Mouse (Mus musculus) midbrain, postnatal 0 days (tissue): Measurements from ENCODE around the gene Gtf2h4. TPM values are rescaled to one million over a fixed set of nuclear protein-coding genes. Genes with fewer than 3 reads are reported as not detected.
A peak's percentile ranks its signal among the peaks of the same experiment; 100 is the strongest.

ENCODE experiments used
- ATAC-seq: fragments of 200-750 bp; cut with Nextera tagmentation; 2 replicates; pipeline ENCODE4 v1.8.0; 2017; ENCODE audit warnings: moderate number of reproducible peaks, mild to moderate bottlenecking, moderate TSS enrichment, moderate library complexity; ENCODE audit not compliant: low FRiP score
- DNase-seq: peaks from one replicate; pipeline ENCODE4 v3.0.0-alpha.2; 2015; ENCODE audit warnings: low spot score
- H3K27ac ChIP-seq: fragments of 300-500 bp; sonication (generic); 2 replicates; pipeline ENCODE4 v1.5.1; 2014; ENCODE audit warnings: low read depth, mild to moderate bottlenecking, low read length, mixed read lengths
- H3K27me3 ChIP-seq: fragments of 300-500 bp; sonication (generic); 2 replicates; pipeline ENCODE4 v1.6.1; 2014; ENCODE audit warnings: low read length, control low read depth, mixed read lengths; ENCODE audit not compliant: insufficient read depth
- H3K36me3 ChIP-seq: fragments of 300-500 bp; sonication (generic); 2 replicates; pipeline ENCODE4 v1.6.1; 2014; ENCODE audit warnings: low read length, control low read depth, mixed read lengths; ENCODE audit not compliant: insufficient read depth
- H3K4me1 ChIP-seq: fragments of 300-500 bp; sonication (generic); 2 replicates; pipeline ENCODE4 v1.6.1; 2014; ENCODE audit warnings: mild to moderate bottlenecking, control low read depth, antibody characterized with exemption, low read length, mixed read lengths; ENCODE audit not compliant: insufficient read depth
- H3K4me2 ChIP-seq: fragments of 300-500 bp; sonication (generic); 2 replicates; pipeline ENCODE4 v1.6.1; 2014; ENCODE audit warnings: low read depth, mild to moderate bottlenecking, low read length, mixed read lengths; ENCODE audit not compliant: poor library complexity, severe bottlenecking
- H3K4me3 ChIP-seq: fragments of 300-500 bp; sonication (generic); 2 replicates; pipeline ENCODE4 v1.5.1; 2014; ENCODE audit warnings: low read depth, mild to moderate bottlenecking, low read length, moderate library complexity
- H3K9ac ChIP-seq: fragments of 300-500 bp; sonication (generic); replicated peaks from 2 replicates; pipeline ENCODE4 v1.6.1; 2014; ENCODE audit warnings: mild to moderate bottlenecking, low read length, moderate library complexity, mixed read lengths; ENCODE audit not compliant: poor library complexity, severe bottlenecking
- H3K9me3 ChIP-seq: fragments of 300-500 bp; sonication (generic); 2 replicates; pipeline ENCODE4 v1.6.1; 2016; ENCODE audit warnings: low read length, control low read depth
- CTCF ChIP-seq: IDR thresholded peaks from 2 replicates; pipeline ENCODE4 v1.5.1; 2016; ENCODE audit warnings: antibody characterized with exemption, mild to moderate bottlenecking
- WGBS: fragments of 180-500 bp; shearing (Covaris S2); extraction: QIAGEN DNeasy Blood & Tissue Kit; methylation state at CpG from one replicate; pipeline ENCODE4 v1.1.7; 2014; 5-methylcytosine and 5-hydroxymethylcytosine counted together
- polyA plus RNA-seq: library from polyadenylated mRNA; unstranded; fragments of >200 nt; fragmentation: Nextera tagmentation; extraction: Ambion mirVana; gene quantifications from 2 replicates; pipeline ENCODE4 v1.2.1, GENCODE M21; 2015
- total RNA-seq: library from RNA; depleted of rRNA; stranded (reverse); fragments of >200 nt; gene quantifications from 2 replicates; pipeline ENCODE4 v1.2.3, GENCODE M21; 2014

Gene Gtf2h4
- total and polyA plus RNA-seq, 2 experiments from 2014 or later, result 17.8 to 27.7 TPM

DNA sequence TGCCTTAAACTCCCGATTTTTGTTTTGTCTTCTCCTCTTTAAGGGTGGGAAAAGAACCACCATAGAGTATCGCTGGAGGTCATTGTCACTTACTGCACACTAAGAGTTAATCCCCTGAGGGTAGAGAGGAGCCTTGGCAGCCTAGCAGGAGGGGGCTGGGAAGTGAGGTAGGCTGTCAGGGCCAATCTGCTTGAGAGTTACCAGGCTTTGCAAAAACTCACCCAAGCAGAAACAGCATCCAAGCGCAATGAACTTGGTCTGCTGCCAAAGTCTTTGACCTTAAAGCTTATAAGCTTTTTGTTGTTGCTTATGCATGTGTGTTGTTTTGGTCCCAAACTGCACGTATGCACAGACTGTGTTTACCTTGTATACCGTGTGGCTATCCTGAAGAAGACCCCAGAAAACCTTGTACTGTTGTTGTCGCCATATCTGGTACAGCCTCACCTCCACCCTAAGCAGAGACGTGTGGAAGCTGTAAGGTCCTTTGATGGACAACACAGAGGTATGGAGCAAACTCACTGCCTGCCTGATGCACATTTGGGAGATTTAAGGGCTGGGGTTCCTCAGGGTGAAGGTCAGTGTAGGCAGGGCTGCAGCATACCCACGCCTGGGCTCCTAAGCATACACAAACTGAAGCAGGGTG is 37.3 kb upstream of the Gtf2h4 start:
- DNase-seq, result peak; percentile 84
- Histone ChIP-seq H3K27ac (no peak overlapping the region), H3K9ac (no peak overlapping the region), H3K4me3 (no peak overlapping the region), H3K4me2 (no peak overlapping the region), H3K4me1 (peaks cover 3% of the 10 kb centered on the region; the same call in 1 of the 2 replicates), H3K27me3 (no peaks in the 10 kb centered on the region), H3K36me3 (no peaks in the 10 kb centered on the region), H3K9me3 (no peaks in the 10 kb centered on the region)
- ATAC-seq, result no peak
- 30% methylated on average over 8 of the region's 8 CpGs for WGBS
- no peak for TF ChIP-seq CTCF

DNA sequence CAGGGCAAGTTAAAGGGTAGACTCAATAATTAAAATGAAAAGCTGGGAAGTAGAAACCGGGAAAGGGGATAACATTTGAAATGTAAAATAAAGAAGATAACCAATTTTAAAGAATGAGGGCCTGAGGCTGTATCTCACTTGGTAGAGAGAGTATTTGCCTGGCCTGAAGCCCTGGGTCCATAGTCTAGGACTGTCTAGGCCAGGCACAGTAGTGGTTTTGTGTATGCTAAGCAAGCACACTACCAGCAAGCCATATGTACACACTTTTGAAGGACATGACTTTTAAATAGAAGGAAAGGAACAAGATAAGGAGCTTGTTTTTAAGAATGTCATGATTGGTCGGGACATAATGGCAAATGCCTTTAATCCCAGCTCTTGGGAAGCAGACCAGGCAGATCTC is 35.1 kb upstream of the Gtf2h4 start:
- no peak overlapping the region for H3K4me3 ChIP-seq
- no peak for ATAC-seq
- 83% methylated on average over 2 of the region's 2 CpGs for WGBS

DNA sequence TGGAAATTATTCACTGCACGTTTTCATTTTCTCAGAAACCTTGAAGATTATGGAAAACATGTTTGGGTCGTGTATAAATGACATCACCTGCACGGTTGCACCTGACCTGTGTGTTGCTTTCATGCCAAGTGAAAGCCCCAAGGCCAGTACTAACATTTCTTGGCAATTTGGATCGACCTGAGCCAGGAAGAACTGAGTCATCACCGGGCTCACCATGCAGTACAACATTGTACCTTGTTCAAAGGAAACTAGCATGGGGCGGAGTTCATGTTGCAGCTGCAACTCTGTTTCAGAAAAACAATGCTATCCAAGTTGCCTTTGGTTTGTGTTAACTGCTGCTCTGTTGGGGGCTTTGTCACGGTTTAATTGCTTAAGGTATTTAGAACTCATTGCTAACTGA is 34.4 kb upstream of the Gtf2h4 start:
- H3K27me3 ChIP-seq, result no peaks in the 10 kb centered on the region
- no peak for TF ChIP-seq CTCF
- no peak for DNase-seq
- no peak for ATAC-seq
- H3K4me2 ChIP-seq, result no peak overlapping the region
- no peak overlapping the region for H3K4me3 ChIP-seq
- 58% methylated on average over 7 of the region's 7 CpGs for WGBS
- H3K9ac ChIP-seq, result no peak overlapping the region
- H3K27ac ChIP-seq, result no peak overlapping the region
- peaks cover 8% of the 10 kb centered on the region; the same call in 1 of the 2 replicates for H3K4me1 ChIP-seq
- no peaks in the 10 kb centered on the region for H3K9me3 ChIP-seq
- no peaks in the 10 kb centered on the region for H3K36me3 ChIP-seq

More for the DNA sequence above, 35.1 kb upstream of the Gtf2h4 start:
- Histone ChIP-seq H3K4me2 (no peak overlapping the region), H3K27ac (no peak overlapping the region), H3K4me1 (peaks cover 7% of the 10 kb centered on the region; the same call in 1 of the 2 replicates), H3K9me3 (no peaks in the 10 kb centered on the region), H3K27me3 (no peaks in the 10 kb centered on the region), H3K9ac (no peak overlapping the region), H3K36me3 (no peaks in the 10 kb centered on the region)
- no peak for DNase-seq
- no peak for TF ChIP-seq CTCF

DNA sequence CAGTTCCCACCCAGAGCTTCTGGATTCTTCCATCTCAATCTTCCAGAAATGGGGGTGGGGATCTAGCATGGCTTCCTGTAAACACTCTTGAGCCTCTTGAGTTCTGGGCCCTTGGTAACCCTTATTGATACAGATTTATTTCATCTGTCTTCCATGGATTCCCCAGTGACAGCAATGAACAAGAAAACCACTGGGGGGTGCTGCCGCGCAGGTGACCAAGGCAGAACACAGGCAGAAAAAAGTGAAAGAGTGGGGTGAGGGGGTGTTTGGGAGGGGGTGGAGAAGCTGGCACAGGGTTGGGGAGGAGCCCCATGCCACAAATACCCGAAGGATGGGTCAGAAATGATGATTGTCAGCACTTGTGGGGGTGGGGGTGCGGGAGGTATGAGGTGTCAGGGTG is 32.3 kb upstream of the Gtf2h4 start:
- ATAC-seq (no peak), DNase-seq (peak; percentile 42)
- H3K9me3 ChIP-seq, result no peaks in the 10 kb centered on the region
- H3K36me3 ChIP-seq, result no peaks in the 10 kb centered on the region
- H3K27me3 ChIP-seq, result no peaks in the 10 kb centered on the region
- H3K9ac ChIP-seq, result no peak overlapping the region
- WGBS, result 8% methylated on average over 4 of the region's 4 CpGs
- peak; percentile 71 for TF ChIP-seq CTCF
- no peak overlapping the region for H3K4me2 ChIP-seq
- H3K4me1 ChIP-seq, result peaks cover 15% of the 10 kb centered on the region; the same call in 1 of the 2 replicates
- H3K27ac ChIP-seq, result no peak overlapping the region
- no peak overlapping the region for H3K4me3 ChIP-seq

DNA sequence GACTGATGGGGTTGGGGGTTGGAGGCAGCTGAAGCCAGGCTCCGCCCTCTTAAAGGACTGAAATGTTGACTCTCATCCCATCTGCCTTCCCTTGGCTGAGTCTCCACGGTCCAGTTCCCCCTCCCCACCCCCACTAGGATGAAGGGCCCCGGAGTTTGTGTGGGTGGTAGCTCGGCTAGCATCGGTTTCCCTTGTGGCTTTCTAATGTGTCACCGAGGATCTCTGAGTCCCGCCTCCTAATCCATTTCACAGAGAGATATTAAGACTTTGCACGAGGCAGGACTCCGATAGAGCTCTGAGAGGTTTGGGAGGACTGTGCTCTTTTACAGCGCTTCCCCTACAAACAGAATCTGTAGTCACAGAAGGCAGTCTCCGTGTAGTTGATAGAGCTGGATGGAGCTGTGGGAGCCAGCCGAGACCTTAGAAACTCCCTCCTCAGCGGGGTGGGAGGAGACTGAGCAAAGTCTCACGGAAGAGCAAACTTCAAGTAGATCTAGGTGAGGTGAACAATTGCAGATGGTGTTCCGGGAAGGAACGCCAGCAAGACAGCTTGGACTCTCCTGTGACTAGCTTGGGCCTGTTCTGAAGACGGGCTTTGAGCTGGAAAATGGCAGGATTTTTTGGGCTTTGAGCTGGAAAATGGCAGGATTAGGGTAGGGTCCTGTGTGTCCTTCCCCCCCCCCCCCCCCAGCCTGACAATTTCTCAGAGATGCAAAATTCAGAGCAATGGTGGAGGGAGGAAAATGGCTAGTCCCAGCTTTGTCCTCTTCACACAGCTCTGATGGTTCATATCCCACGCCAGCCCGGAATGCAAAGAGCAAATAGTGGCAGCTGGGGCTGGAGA is 31.3 kb upstream of the Gtf2h4 start, which contains the start of gene Ddr1:
Gene Ddr1, minus strand, starts transcription at position 1 of the 844 bp plus-strand sequence.
- no peaks in the 10 kb centered on the region for H3K36me3 ChIP-seq
- TF ChIP-seq CTCF, result no peak
- H3K4me2 ChIP-seq, result peak within 1 kb of the TSS; percentile 80
- peak within 1 kb of the TSS; percentile 65 for H3K9ac ChIP-seq
- no peaks in the 10 kb centered on the region for H3K9me3 ChIP-seq
- peak within 1 kb of the TSS; percentile 83 for H3K27ac ChIP-seq
- H3K4me1 ChIP-seq, result peaks cover 13% of the 10 kb centered on the region; the same call in 1 of the 2 replicates
- H3K27me3 ChIP-seq, result no peaks in the 10 kb centered on the region
- 6% methylated on average over 19 of the region's 19 CpGs for WGBS
- peak within 1 kb of the TSS; percentile 40 for H3K4me3 ChIP-seq
- DNase-seq, result peak; percentile 92
- peak; percentile 61 for ATAC-seq

DNA sequence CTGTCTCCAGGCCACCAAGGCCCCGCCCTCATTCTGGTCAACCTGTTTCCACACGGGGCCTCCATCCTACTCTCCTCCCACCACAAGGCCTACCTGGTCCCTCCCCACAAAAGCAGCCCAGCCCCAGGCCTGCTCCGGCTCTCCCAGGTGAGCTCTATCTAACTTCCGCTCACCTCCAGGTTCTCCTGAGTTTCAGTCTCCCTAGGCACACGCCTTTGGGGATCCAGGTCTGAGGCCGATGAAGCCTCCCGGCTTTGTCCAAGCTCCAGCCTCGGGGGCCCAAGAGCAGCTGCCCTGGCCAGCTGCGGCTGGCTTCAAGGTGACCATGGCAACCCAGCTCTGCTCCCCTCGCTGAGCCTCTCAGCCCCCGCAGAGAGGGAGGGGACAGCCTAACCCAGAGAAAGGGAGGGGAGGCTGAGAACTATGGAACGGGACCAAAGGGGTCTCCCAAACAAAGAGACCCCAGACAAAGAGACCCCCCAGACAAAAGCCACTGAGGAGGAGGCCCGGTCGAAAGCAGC is 30.3 kb upstream of the Gtf2h4 start:
- peak; percentile 93 for DNase-seq
- WGBS, result 4% methylated on average over 14 of the region's 14 CpGs
- peaks cover 16% of the 10 kb centered on the region; the same call in 1 of the 2 replicates for H3K4me1 ChIP-seq

More for the DNA sequence above, 30.3 kb upstream of the Gtf2h4 start:
- Histone ChIP-seq H3K4me2 (peak overlapping the region; percentile 80), H3K27ac (peak overlapping the region; percentile 83), H3K9me3 (no peaks in the 10 kb centered on the region), H3K9ac (peak overlapping the region; percentile 65), H3K27me3 (no peaks in the 10 kb centered on the region), H3K4me3 (peak overlapping the region; percentile 40), H3K36me3 (no peaks in the 10 kb centered on the region)
- TF ChIP-seq CTCF, result no peak
- ATAC-seq, result peak; percentile 45
